Mouse (Mus musculus) ES-Bruce4 (cell line): Measurements from ENCODE around the gene Pus10.

Experiments used
- EP300 ChIP-seq: IDR thresholded peaks from 2 replicates; pipeline ENCODE4 v1.6.1; 2011; ENCODE audit warnings: low read depth, low read length; ENCODE audit not compliant: insufficient read depth
- POLR2A ChIP-seq: IDR thresholded peaks from one replicate; pipeline ENCODE4 v1.8.1; 2011; ENCODE audit warnings: low read length; ENCODE audit not compliant: insufficient read depth

GRCm38 (mm10) chr11:23666526-23666925 lies 1.1 kb downstream of the Pus10 start:
- no peak for TF ChIP-seq POLR2A
- no peak for TF ChIP-seq EP300
